Mouse (Mus musculus) left cerebral cortex, postnatal 14 days (tissue): ENCODE results near the gene Nacad. TPM values are rescaled to one million over a fixed set of nuclear protein-coding genes. Genes with fewer than 3 reads are reported as not detected.

Experiments used
- DNase-seq, 2 experiments: peaks; one replicate each; pipeline ENCODE4 v3.0.0; 2021 to 2022; ENCODE audit warnings: low spot score in 2 of 2, mixed read lengths in 1 of 2
- intact Hi-C: fragments of 180-260 bp; cut with DNase I; formaldehyde crosslinking; loops from one replicate; pipeline ENCODE4 v1.15.1; 2025
- total RNA-seq, 2 experiments: library from RNA; stranded (reverse); gene quantifications; 2 replicates each; pipeline ENCODE4 v1.2.3; 2021

Nacad gene
- total RNA-seq, 2 experiments from 2014 or later: 59.0 to 61.0 TPM

GRCm38 (mm10) chr11:6615250-6616205 is 9.7 kb upstream of the Nacad start:
- intact Hi-C loops: no loop called here
- no peak for DNase-seq

- intact Hi-C loops: no loop called here
- DNase-seq: peak; percentile 33 to 45
Observed at GRCm38 (mm10) chr11:6605021-6605481, 802 bp downstream of the Nacad start.

- no peak for DNase-seq
- intact Hi-C loops: no loop called here
Observed at GRCm38 (mm10) chr11:6604604-6604936, 1.3 kb downstream of the Nacad start.

DNA sequence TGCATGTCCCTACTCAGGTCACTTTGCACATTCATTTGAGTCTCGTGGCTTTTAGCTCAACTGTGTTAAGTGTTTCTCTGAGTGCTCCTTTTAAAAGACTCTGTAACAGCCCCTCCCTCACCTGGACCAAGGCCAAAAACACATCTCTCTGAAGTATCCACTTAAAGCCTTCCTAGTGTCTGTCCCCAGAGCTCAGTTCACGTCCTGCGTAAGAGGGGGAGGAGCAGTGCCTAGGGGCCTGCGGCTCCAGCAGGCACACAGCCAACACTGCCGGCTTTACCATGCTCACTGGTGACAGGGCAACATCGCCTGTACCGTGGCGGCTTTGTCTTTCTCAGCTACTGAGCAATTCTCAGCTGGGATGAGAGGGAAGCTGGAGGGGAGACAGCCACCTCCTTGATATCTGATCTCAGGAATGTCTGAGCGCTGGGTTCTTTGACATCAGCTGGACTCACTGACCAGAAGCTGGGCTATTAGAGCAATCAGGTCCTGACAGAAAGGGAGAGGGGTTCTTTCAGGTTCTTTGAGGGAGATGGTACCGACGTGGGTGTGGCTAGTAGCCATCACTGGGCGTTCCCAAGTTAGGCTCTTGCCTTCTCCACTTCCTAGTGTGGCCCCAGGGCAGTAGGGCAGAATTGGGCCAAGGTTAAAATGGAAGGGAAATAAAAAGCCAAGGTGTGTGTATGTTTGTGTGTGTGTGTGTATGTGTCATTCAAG is 1.8 kb downstream of the Nacad start:
- intact Hi-C loops: no loop called here
- peak; percentile 62 to 84 for DNase-seq

DNA sequence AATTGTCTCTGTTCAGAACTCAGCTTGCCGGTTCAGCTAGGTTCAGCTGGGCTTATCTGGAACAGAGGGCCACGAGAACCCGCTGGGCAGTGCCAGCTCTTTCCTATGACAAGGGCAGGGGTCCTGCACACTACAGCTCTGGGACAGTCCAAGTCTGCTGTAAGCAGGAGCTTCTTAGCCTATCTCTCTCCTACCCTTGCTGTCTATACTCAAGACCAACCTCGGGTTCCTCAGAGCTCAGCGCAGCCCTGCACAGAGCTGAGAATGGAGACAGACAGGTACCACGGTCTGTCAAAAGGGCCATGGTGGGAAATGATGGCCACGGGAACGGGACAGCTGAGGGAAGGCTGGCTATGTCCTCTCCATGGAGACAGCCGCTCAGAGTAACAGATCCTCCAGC is 2.6 kb downstream of the Nacad start:
- no peak for DNase-seq
- intact Hi-C loops: no loop called here

- DNase-seq: no peak
- intact Hi-C loops: no loop called here
Observed at GRCm38 (mm10) chr11:6602662-6603061, 3.2 kb downstream of the Nacad start.

DNA sequence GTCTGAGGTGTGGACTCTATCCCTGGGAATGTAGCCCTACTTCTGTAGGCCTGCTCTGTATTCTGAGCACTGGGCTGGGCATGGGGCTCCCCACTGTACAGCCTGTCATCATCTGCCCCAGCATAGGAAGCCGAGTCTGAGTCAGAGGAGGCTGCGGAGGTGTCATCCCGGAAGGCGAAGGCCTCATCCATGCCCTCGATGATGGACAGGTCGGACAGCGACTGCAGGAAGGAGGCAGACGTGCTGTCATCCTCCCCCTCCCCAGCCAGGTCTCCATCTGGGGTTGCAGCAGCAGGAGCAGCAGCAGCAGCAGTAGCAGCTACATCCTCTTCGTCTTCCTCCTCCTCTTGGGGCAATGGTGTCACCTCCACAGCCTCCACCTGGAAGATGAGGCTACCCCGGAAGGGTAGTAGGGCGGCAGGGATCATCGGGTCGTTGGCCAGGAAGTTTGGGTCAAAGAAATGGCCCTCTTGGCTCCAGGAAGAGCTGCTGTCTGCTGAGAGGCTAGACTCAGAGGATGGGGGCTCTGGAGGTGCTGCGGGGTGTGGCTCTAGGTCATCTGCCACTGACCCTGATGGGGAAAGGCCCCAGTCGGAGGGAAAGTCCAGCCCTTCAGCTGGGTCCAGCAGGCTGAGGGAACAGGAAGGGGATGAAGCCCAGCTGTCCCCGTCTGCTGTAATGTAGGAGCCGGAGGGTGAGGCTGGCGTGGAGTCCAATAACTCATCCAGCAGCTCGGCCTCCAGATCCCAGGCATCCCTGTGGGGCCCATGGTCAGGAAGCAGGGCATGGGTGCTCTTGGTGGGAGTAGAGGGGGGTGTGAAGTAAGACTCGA is 4.0 kb downstream of the Nacad start:
- intact Hi-C loops: no loop called here
- no peak for DNase-seq

DNA sequence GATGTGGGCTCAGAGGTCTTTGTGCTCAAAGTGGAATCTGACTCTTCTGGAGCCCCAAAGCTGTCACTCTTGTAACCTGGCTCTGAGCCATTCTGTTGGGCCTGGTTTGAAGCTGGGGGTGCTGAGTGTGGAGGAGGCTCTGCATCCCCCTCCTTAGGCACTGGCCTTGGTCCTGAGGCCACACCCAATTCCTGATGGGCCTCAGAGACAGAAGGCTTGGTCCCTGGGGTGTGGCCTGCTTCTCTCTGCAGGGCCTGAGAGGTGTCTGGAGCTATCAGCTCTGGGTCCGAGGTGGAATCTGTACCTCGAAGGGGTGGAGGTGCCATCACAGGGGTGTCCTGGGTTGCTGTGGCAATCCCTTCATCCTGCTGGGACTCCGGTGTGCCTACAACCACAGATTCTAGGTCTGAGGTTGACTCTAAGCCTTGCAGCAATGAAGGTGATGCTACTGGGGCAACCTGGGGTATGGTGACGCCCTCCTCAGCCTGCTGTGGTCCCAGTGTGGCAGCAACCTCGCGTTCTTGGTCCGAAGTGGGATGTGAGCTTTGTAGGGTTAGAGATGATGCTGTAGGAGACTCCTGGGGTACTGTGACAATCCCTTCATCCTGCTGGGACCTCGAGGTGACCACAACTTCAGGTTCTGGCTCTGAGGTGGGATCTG is 5.4 kb downstream of the Nacad start:
- intact Hi-C loops: no loop called here
- DNase-seq: no peak

GRCm38 (mm10) chr11:6599831-6600230 is 6.0 kb downstream of the Nacad start:
- intact Hi-C loops: no loop called here
- DNase-seq: no peak

DNA sequence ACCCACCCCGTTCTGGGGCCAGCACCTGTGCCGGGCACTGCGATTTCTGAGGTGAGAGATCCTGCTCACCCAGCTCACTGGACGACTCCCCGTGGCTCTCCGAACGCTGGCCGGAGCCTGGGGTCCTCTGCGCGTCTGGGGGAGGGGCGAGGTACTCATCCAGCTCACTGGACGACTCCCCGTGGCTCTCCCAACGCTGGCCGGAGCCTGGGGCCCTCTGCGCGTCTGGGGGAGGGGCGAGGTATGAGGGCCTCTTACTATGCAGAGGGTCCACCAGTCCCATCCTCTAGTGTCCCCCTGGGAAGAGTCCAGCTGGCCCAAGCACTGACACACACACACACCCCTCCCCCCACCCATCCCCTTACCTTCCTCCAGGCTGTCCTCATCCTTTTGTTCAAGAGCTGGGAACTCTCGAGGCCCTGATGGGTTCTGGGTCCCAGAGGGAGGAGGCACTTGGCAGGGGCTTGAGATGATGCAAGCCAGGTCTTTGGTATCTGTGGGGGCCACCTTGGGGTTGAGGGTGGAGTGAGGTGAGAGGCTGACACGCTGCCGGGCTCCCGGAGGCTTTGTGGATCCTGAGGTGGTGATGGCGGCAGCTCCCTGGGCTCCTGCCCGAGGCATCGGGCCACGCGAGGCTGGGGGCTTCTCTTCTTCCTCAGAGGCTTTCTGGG is 6.7 kb downstream of the Nacad start:
- intact Hi-C loops: no loop called here
- no peak for DNase-seq

DNA sequence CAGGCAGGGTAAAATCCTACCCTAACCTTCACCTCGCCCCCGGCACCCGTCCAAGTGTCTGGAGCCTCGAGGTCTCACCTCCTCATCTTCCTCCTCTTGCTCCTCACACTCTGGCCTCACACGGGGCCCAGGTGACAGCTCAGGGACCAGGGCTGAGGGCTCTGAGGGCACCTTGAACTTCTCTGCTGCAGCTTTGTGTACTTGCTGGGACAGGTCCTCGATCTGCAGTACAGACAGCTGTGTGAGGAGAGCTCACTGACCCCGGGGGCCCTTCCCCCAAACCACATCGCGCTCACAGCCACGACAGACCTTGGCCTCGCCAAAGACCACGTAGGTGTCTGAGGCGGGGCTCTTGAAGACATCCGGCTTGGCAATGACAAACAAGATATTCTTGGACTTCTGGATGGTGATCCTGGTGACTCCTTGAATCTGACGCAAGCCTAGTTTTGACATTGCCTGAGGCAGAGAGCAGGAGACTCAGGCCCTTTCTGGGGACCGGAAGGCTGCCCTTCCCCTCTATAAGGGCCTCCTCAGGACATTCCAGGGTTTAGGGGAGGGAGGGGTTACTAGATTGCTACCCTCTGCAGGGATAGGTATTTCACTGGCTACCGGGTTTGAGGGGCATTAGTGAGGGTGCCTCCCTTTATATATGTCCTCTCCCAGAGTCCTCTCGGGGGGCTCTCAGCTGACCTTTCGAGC is 7.5 kb downstream of the Nacad start:
- intact Hi-C loops: no loop called here
- DNase-seq: no peak

GRCm38 (mm10) chr11:6597523-6597922 is 8.3 kb downstream of the Nacad start:
- intact Hi-C loops: no loop called here

DNA sequence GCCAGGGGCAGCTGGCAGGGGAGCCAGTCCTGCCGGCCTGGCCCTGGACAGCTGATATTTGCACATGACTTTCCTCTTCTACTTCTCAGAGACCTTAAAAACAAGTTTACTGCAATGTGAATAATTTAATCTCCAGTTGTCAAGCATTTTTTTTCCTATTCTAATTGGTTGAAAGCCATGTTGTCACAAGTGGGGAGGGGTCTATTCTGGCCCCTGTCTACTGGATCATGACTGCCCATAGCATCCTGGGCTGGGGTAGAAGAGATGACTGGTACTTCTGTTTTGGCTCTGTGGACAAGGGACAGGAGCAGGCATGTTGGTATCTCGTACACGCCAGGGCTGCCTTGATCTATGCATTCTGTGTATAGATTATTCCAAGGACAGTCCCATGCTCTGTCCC is 9.2 kb downstream of the Nacad start:
- intact Hi-C loops: no loop called here

More at GRCm38 (mm10) chr11:6597523-6597922, 8.3 kb downstream of the Nacad start:
- DNase-seq: no peak

GRCm38 (mm10) chr11:6596205-6596604 is 9.6 kb downstream of the Nacad start:
- intact Hi-C loops: no loop called here
- no peak for DNase-seq

More for the DNA sequence above, 9.2 kb downstream of the Nacad start:
- no peak for DNase-seq

- intact Hi-C loops: no loop called here
- DNase-seq: no peak
Observed at GRCm38 (mm10) chr11:6595339-6595738, 10.5 kb downstream of the Nacad start.

DNA sequence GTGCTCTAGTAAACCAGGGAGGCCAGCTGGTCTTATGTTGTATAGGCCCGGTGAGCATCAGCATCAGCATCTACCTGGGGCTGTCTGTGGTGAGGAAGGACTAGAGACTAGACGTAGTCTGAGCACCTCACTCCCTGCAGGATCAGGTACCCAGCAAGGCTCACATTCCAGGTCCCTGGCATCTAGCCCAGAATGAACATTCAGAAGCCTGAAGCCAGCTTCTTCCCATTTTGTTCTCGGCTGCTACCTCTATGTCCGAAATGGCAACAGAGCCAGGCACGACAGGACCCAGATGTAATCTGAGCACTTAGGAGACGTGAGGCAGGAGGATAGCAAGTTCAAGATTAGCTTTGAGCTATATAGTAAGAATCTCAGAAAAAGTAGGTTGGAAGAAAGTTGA is 11.0 kb downstream of the Nacad start:
- intact Hi-C loops: no loop called here
- no peak for DNase-seq

DNA sequence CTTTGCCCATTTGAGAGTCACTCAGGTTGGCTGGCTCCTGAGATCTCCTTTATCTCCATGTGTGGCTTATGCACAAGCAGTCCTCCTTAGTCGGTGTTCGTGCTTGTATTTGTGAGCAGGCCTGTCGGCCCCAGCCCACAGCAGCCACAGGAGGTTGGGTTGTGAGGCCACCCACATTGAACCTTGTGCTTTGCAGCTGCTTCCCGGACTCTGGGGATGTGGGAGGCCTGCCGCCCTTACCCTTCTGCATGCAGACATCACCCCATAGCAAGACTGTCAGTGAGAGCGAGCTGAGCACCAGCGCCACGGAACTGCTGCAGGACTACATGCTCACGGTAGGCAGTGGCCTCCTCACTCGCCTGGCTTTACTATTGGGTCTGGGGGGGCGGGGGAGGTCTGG is 12.4 kb downstream of the Nacad start:
- DNase-seq: no peak
- intact Hi-C loops: no loop called here
